Mouse (Mus musculus) frontal cortex, postnatal 36 days (tissue): ENCODE measurements around the gene Batf2.
"Not testable (repeated sequence)": the region's sequence is repeated elsewhere in the genome, so short reads cannot be mapped to it uniquely, and the experiment has no call there.

Experiments used
- DNase-seq, 2 experiments: peaks; one replicate each; pipeline ENCODE4 v3.0.0; 2022; ENCODE audit warnings: low spot score in 2 of 2

Gene Batf2

DNA sequence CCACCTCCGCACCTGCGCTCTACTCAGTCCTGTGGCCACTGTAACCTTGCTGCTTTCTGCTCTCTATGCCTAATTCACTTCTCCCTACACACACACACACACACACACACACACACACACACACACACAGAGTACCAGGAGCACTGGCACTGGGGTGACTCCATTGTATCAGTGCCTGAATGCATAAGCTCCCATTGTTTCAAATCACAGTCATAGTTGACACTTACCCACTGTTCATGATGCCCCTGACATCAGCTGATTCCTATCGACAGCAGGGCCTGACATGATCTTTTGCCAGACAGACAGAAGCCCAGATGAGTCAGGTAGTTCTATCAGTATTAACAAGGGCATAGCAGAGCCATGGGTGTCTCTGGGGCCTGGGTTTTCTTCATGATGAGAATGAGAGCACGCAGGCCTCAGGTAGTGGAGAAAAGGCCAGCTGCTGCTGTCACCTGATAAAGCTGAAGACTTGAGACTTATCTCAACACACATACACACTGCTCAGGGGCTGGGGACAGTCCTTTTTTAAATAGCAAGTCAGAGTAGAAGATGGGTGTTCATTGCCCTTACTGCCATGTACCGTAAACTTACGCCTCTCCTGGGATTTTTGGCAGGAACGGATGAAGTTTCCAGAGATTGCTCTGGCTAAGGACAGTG, 8.5 kb upstream of the Batf2 start:
- DNase-seq = no peak

DNA sequence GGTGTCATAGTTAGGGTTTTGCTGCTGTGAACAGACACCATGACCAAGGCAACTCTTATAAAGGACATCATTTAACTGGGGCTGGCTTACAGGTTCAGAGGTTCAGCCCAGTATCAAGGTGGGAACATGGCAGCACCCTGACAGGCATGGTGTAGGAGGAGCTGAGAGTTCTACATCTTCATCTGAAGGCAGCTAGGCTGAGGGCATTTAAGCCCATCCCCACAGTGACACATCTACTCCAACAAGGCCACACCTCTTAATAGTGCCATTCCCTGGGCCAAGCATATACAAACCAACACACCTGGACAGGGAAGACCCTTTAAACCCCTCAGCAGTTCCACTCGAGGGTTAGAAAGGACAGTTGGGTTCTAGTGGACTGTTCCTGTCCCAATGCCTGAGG, 7.6 kb upstream of the Batf2 start:
- not testable (repeated sequence) for DNase-seq

DNA sequence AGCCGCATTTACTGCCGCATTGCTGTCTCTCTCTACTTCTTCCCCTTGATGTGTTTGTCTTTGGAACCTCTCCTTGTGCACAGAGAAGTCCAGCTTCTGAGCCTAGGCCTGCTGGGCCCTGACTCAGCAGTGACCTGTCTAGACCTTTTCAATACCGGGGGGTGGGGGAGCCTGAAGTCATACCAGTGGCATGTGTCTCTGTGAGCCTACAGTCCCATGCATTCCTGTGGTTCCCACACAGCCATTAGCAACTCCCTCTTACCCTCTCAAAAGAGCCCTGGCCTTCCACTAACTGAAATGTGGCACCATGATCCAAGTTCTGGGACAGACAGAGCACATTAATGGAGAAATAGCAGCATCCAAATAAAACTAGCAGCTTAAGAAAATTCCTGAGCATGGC, 4.4 kb upstream of the Batf2 start:
- DNase-seq = no peak

DNA sequence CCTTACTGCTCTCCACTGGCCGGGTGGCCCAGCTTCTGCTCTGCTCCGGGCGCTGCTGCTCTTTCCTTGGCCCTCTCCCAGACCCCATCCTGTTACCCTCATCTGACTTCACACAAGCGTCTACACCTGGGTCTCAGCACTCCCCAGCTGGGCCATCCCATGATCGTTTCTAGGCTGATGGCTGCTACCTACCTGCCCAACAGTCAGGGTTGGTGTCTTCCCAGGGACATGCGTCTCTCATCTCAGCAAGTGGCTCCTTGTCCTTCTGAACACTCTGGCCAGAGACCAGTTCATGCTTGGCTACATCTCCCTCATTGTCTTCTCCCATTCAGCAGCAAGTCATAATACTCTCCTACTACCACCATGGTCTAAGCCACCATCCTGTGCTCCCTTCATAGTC, 1.1 kb upstream of the Batf2 start:
- no peak for DNase-seq

DNA sequence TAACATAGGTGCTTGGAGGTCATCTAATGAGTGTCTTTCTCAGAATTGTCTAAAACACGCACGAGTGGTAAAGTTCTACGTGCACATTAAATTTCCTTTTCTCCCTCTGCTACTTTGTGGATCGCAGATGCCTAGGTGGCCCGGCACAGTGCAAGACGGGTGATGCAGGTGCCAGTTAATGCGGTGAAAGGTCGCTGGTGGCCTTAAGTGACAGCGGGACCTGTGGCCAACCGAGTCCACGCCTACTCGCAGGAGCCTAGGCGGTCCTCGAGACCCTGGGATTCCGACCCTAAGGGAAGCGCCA, 457 bp upstream of the Batf2 start:
- no peak for DNase-seq

DNA sequence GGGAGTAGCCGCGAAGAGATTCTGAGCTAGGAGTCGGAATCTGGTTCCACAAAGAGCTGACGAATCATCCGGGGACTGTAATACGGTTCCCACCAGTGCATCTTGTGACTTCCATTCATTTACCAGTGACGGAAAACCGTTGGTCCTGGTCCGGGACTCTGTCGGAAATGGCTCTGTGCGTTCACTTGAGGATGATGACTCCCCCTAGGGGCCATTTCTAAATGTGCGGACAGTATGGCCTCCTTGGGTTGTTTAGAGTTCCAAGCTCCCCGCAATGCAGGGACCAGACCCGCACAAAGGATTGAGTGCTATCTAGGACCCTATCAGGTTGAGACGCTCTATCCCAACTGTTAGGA, 589 bp downstream of the Batf2 start, which contains the start of gene Arl2:
Arl2 (minus strand) TSS at position 155 of the 356 bp plus-strand sequence.
- DNase-seq = peak; percentile 75 to 89

DNA sequence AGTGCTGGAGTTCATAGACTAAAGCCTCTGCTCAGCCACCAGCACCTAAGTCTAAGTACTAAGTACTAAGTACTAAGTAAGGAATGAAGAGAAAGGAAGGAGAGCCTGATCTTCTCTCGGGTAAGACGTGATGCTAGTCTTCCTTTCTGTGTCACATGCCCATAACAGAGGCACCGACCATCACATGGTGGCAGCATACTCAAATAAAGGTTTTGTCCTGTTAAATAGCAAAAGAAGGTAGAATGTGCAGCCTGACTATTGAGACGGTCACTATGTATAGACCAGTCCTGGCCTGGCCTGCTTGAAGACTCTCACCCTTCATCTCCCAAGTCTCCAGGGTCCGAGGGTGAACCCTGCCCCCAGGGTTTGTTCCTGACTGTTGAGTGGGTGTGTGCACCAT, 4.1 kb downstream of the Batf2 start:
- no peak for DNase-seq

DNA sequence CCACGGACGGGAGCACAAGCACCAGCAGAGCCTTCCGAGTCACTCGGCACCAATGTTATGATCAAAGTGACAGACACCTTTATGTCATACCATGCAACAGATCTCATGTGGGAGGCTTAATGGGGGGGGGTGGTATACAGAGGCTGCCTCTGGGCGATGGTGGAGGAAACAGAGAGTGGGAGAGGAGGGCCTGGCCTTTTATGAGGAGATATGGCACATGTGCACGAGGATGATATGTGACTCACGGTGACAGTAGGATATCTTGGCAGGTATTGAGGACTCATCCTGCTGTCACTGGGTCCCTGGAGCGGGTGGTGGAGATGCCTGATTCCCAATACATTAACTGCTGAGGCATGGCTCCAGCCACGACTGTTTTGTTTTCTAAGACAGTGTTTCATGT, 14.4 kb downstream of the Batf2 start:
- DNase-seq = no peak

DNA sequence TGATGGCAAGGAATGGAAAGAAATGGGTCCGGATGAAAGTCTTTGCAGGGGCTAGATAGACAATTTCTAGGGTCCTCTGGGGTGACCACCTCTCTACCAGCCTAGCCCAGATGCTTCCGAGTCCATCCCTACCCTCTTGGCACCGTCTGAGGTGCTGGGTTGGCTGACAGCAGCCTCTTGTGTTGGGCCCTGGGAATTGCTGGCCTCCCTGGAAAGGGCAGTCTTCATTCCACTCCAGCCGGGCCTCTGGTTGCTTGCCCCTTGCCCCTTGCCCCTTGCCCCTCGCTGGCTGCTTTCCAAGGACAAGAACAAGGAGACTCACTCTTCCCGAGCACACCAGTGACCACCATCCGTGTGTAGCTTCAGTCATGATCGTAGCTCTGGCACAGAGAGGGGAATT, 15.6 kb downstream of the Batf2 start:
- no peak for DNase-seq

DNA sequence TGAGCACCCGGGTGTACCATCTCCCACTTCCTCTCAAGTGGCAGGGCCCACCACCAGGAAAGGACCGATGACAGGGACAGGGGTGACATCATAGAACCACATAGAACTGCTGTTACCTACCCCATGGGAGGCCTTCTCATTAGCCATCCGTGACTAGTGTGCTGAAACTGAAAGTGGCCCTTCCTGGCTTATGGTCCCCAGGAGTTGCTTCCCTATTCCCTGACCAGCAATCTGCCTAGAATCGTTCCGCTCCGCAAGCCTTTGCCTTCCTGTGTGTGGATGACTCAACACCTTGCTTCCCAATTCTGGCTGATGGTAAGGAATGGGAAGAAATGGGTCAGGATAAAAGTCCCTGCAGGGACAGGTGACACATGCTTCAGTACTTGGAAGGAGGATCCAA, 16.4 kb downstream of the Batf2 start:
- no peak for DNase-seq

DNA sequence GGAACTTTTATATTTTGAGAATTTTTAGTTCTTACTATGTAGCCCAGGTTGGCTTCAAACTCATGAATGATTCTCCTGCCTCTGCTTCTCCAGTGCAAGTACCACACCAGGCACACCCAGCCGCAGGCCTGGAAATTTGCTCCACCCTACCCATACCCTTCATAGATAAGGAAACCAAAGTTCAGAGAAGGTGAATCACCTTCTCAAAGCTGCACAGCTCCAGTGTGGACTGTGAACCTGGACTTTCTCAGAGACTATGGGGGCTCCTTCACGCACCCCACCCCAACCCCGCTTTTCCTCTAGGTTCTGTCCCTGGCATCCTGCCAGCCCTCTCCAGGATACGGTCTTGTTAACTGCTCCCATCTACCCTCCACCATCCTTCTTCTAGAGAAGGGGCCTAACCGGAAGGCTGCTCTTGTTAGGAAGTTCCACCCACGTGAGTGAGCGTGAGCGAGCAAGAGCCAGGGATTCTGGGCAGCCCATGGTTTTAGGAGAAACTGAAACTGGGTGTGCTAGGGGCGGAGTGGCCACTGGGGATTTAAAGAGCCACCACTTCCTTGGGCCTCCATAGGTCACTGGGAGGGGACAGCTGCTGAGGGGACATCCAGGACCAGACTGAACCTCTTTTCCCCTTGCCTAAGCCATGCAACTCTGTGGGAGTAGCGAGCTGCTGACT, 23.2 kb downstream of the Batf2 start:
- DNase-seq = no peak

DNA sequence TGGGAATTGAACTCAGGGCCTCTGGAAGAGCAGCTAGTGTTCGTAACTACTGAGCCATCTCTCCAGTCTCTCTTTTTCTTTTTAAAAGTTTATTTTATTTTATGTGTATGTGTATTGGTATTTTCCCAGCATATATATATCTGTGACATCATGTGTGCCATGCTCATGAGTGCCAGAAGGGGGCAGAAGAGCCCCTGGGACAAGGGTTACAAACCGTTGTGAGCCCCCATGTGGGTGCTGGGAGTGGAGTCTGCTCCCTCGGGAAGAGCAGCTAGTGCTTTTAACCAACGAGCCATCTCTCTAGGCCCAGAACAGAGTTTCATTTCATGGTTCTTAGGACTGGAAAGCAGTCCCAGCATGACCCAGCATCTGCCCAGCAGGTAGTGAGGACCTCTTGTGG, 26.0 kb downstream of the Batf2 start:
- DNase-seq = no peak

DNA sequence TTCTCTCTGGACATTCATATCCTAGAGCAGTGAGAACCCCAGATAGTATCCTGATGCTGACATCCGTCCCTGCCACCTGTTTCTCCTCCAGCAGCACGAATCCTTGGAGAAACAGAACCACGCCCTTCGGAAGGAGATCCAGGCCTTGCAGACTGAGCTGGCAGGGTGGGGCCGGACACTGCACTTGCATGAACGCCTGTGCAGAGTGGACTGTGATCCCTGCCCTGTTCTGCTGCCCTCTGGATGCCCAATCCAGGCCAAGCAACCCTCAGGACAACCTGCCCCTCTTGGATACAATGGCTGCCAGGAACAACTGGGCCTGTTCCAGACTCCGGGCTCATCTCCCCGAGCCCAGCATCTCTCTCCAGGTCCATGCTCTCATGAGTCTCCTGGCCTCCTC, 30.4 kb downstream of the Batf2 start:
- no peak for DNase-seq

DNA sequence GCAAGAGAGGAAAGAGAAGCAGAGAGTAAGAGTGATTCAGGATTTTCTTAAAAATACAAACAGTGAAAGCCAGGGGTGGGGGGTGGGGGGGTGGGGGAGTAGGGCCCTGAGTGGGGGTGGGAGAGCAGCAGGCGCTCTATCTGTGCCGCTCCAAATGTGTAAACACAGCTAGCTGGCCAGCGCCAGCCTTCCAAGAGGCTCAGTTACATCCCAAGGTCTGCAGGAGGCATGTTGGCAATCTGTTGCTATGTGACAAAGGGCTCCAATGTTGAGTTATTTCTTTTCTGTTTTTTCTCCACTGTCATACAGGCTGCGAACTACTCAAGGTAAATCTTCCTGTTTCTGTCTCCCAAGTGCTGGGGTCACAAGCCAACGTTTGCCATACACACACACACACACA, 34.0 kb downstream of the Batf2 start:
- DNase-seq = no peak

DNA sequence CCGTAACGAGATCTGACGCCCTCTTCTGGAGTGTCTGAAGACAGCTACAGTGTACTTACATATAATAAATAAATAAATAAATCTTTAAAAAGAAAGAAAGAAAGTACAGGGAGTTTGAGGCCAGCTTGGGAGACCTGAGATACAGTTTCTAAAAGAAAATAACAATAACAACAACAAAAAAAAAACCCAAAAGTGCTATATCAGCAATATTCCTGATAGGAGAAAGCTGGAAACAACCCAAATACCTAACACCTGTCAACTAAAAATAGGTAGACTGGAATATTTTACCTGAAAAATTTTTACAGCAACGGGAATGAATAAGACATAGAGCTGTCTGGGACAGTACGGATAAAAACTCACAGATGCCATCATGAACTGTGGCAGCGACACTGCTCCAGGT, 38.0 kb downstream of the Batf2 start:
- DNase-seq = no peak

DNA sequence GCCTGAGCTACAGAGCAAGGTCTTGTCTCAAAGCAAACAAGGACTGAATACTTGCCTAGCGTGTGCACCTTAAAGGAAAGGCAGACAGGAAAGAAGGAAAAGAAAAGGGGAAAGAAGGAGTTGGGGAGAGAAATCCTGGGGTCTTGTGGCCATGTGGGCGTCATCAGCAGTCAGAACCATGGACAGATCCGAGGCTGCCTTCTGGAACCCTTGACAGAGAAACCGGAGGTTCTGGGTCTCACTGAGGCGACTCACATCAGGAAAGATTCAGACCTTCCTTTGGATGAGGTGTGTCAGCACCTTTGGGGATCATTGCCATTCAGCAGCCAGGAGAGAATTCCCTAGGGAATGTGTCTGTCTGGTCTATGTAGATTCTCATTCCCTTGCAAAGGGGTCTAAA, 40.8 kb downstream of the Batf2 start:
- DNase-seq = no peak

DNA sequence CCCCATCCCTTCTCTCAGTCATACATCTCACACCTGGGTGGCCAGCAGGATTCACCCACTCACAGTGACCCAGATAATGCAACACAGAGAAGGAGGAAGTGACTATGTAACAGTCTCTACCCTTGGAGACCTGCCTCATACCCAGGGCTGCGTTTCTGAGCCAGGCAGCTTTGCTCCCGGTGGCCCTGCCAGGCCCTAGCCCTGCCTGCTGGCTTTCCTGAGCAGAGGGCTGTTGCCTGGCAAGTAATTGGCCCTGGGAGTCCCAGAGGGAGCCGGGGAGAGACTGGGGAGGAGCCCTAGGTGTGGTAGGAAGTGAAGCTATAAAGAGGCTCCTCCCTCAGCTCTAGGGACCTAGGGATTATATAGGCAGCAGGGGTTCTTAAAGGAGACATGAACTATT, 41.8 kb downstream of the Batf2 start:
- no peak for DNase-seq

DNA sequence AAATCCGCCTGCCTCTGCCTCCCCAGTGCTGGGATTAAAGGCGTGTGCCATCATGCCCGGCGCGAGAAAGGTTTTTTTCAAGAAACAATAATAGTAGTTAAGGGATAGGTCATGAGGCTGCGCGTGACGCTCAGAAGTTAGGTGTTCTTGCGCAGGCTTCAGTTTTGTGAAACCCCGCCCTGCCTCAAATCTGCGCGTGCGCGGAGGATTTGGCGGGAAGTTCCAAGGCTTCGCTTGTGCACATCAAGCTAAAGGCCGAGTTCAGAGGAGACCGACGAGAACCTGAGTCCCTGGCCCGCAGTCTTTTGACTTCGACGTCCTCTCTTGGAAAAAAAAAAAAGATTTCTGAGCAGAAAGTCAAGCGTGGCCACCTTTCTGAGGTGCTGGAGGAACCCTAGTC, 43.3 kb downstream of the Batf2 start, which contains the start of gene Majin:
Majin (plus strand) TSS at position 258 of the 400 bp plus-strand sequence.
- no peak for DNase-seq

DNA sequence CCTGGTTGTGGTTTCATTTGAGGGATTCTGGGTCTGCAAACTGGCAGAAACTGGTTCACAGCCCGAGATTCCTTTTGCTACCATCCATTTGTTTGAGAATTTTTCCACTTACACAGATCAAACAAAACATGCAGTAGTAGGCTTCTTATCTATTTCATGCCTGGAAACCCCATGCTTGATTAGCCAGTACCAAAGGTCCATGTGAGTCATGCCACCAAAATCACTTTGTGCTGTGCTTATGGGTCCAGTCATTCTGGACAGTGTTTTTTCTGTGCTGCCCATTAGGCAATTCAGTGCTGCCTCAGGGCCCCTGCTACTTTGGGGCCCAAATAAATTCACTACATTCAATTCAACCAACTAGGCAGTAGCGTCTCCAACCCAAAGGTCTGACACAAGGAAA, 63.5 kb downstream of the Batf2 start:
- DNase-seq = no peak

DNA sequence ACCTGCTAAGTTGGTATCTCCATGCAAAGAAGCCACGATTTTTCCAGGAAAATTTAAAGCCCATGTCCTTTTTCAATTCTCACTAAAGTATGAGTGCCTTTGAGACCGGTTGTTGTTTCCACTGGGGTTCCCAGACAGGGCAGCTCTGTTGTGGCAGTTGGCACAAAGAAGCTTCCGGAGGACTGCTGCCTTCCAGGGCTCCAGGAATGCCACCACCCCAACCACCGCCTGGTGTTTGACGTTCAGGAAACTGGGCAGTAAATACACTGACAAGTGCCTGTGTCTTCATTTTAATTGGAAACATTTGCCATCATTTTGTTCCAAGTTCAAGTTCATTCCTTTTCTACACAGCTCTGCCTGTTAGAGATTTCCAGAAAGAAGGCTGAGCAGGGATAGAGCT, 65.9 kb downstream of the Batf2 start:
- DNase-seq = no peak

DNA sequence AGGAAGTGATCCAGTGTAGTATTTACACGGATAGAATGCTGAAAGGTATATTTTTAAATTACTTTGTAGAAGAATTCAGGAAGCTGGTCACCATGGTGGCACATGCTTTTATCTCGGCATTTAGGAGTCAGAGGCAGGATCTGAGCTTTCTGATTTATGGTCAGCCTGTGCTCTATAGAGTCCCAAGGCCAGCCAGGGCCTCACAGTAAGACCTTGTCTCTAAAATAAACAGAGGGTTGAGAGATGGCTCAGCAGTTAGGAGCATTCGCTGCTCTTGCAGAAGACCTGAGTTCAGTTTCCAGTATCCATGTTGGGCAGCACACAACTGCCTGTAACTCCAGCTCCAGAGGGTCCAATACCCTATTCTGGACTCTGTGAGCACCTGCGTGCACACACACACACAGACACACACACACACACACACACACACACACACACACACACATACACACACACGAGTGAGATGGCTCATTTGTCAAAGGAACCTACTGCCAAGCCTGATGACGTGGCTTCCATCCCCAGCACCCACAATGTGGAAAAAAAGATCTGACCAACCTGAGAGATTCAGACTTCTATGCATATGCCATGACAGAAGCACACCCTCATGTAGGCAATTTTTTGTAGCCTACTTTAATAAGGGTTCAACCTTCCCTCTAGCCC, 75.4 kb downstream of the Batf2 start:
- no peak for DNase-seq

DNA sequence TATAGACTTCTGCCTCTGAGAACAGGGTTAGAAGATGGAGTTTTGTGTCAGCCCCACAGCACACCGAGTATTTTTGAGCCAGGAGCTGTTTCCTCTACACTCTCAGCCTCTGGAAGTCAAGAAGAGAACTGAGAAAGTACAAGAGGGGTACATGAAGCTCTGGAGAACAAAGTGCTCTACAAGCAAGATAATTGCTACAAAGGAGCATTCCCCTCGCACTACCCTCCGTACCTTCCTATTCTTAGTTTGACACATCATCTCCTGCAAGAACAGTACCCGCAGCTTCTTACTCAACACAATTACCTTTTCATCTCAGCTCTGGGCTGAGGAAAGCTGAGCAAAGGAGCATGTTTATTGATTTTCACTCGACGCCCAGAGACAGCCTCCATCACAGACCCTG, 77.8 kb downstream of the Batf2 start:
- no peak for DNase-seq
